Mouse (Mus musculus): ENCODE measurements at regions not wholly inside any gene's neighbourhood (a gene's known extent, or its start where the extent isn't known, plus 50 kb on each side); places are given as distances from the start of the nearest gene placed in this dataset.
A peak's percentile ranks its signal among the peaks of the same experiment; 100 is the strongest.

GRCm38 (mm10) chr13:97555312-97555711, 205.1 kb downstream of the Gm10260 start:
- TF ChIP-seq CTCF (IDR thresholded peaks at IDR 0.05; ENCODE audit: borderline replicate concordance, insufficient read depth, low read length) (no peak), POLR2A (IDR thresholded peaks at IDR 0.05; ENCODE audit: low read depth, low read length) (no peak)
- peaks cover 3% of the 10 kb centered on the region; the same call in 1 of the 2 replicates for H3K4me1 ChIP-seq (ENCODE audit: control insufficient read depth, insufficient read depth, low read length)
- no peak overlapping the region for H3K4me3 ChIP-seq (ENCODE audit: insufficient read depth, low read length)
- no peak overlapping the region for H3K27ac ChIP-seq (ENCODE audit: insufficient read depth, low read length)

- TF ChIP-seq CTCF (IDR thresholded peaks at IDR 0.05; ENCODE audit: borderline replicate concordance, insufficient read depth, low read length) (no peak), POLR2A (IDR thresholded peaks at IDR 0.05; ENCODE audit: low read depth, low read length) (no peak)
- H3K4me1 ChIP-seq (ENCODE audit: control insufficient read depth, insufficient read depth, low read length): peaks cover 3% of the 10 kb centered on the region; the same call in 1 of the 2 replicates
- no peak overlapping the region for H3K4me3 ChIP-seq (ENCODE audit: insufficient read depth, low read length)
- no peak overlapping the region for H3K27ac ChIP-seq (ENCODE audit: insufficient read depth, low read length)
These were observed 205.8 kb downstream of the Gm10260 start for GRCm38 (mm10) chr13:97554601-97555000.

- H3K4me1 ChIP-seq (ENCODE audit: control insufficient read depth, insufficient read depth, low read length): peaks cover 12% of the 10 kb centered on the region; the same call in 1 of the 2 replicates
- no peak for TF ChIP-seq POLR2A (IDR thresholded peaks at IDR 0.05; ENCODE audit: low read depth, low read length)
- TF ChIP-seq CTCF (IDR thresholded peaks at IDR 0.05; ENCODE audit: borderline replicate concordance, insufficient read depth, low read length): no peak
- H3K4me3 ChIP-seq (ENCODE audit: insufficient read depth, low read length): no peak overlapping the region
- H3K27ac ChIP-seq (ENCODE audit: insufficient read depth, low read length): no peak overlapping the region
These were observed 208.2 kb downstream of the Gm10260 start for GRCm38 (mm10) chr13:97552236-97552635.

GRCm38 (mm10) chr13:97550880-97551279, 209.6 kb downstream of the Gm10260 start:
- Histone ChIP-seq H3K4me3 (ENCODE audit: insufficient read depth, low read length) (no peak overlapping the region), H3K4me1 (ENCODE audit: control insufficient read depth, insufficient read depth, low read length) (peaks cover 12% of the 10 kb centered on the region; the same call in 1 of the 2 replicates), H3K27ac (ENCODE audit: insufficient read depth, low read length) (no peak overlapping the region)
- no peak for TF ChIP-seq CTCF (IDR thresholded peaks at IDR 0.05; ENCODE audit: borderline replicate concordance, insufficient read depth, low read length)
- TF ChIP-seq POLR2A (IDR thresholded peaks at IDR 0.05; ENCODE audit: low read depth, low read length): no peak

GRCm38 (mm10) chr13:97550172-97550571, 210.3 kb downstream of the Gm10260 start:
- H3K27ac ChIP-seq (ENCODE audit: insufficient read depth, low read length): no peak overlapping the region
- TF ChIP-seq CTCF (IDR thresholded peaks at IDR 0.05; ENCODE audit: borderline replicate concordance, insufficient read depth, low read length) (no peak), POLR2A (IDR thresholded peaks at IDR 0.05; ENCODE audit: low read depth, low read length) (no peak)
- H3K4me1 ChIP-seq (ENCODE audit: control insufficient read depth, insufficient read depth, low read length): peaks cover 12% of the 10 kb centered on the region; the same call in 1 of the 2 replicates

GRCm38 (mm10) chr13:97549384-97549783, 211.0 kb downstream of the Gm10260 start:
- Histone ChIP-seq H3K4me3 (ENCODE audit: insufficient read depth, low read length) (no peak overlapping the region), H3K4me1 (ENCODE audit: control insufficient read depth, insufficient read depth, low read length) (peaks cover 12% of the 10 kb centered on the region; the same call in 1 of the 2 replicates), H3K27ac (ENCODE audit: insufficient read depth, low read length) (no peak overlapping the region)
- TF ChIP-seq CTCF (IDR thresholded peaks at IDR 0.05; ENCODE audit: borderline replicate concordance, insufficient read depth, low read length) (no peak), POLR2A (IDR thresholded peaks at IDR 0.05; ENCODE audit: low read depth, low read length) (no peak)

More at GRCm38 (mm10) chr13:97550172-97550571, 210.3 kb downstream of the Gm10260 start:
- no peak overlapping the region for H3K4me3 ChIP-seq (ENCODE audit: insufficient read depth, low read length)

- Histone ChIP-seq H3K4me1 (ENCODE audit: control insufficient read depth, insufficient read depth, low read length) (peaks cover 12% of the 10 kb centered on the region; the same call in 1 of the 2 replicates), H3K4me3 (ENCODE audit: insufficient read depth, low read length) (no peak overlapping the region), H3K27ac (ENCODE audit: insufficient read depth, low read length) (peak overlapping the region; percentile 42)
- no peak for TF ChIP-seq POLR2A (IDR thresholded peaks at IDR 0.05; ENCODE audit: low read depth, low read length)
- no peak for TF ChIP-seq CTCF (IDR thresholded peaks at IDR 0.05; ENCODE audit: borderline replicate concordance, insufficient read depth, low read length)
These were observed 211.9 kb downstream of the Gm10260 start for GRCm38 (mm10) chr13:97548527-97548977.

GRCm38 (mm10) chr13:97546936-97547335, 213.5 kb downstream of the Gm10260 start:
- Histone ChIP-seq H3K4me3 (ENCODE audit: insufficient read depth, low read length) (no peak overlapping the region), H3K4me1 (ENCODE audit: control insufficient read depth, insufficient read depth, low read length) (peaks cover 12% of the 10 kb centered on the region; the same call in 1 of the 2 replicates), H3K27ac (ENCODE audit: insufficient read depth, low read length) (no peak overlapping the region)
- TF ChIP-seq POLR2A (IDR thresholded peaks at IDR 0.05; ENCODE audit: low read depth, low read length): no peak
- TF ChIP-seq CTCF (IDR thresholded peaks at IDR 0.05; ENCODE audit: borderline replicate concordance, insufficient read depth, low read length): no peak

GRCm38 (mm10) chr13:97545971-97546454, 214.4 kb downstream of the Gm10260 start:
- no peak for TF ChIP-seq CTCF (IDR thresholded peaks at IDR 0.05; ENCODE audit: borderline replicate concordance, insufficient read depth, low read length)
- TF ChIP-seq POLR2A (IDR thresholded peaks at IDR 0.05; ENCODE audit: low read depth, low read length): no peak
- Histone ChIP-seq H3K27ac (ENCODE audit: insufficient read depth, low read length) (0 out of 2 replicates have a peak overlapping the region, but pooled peaks have one; percentile 22), H3K4me3 (ENCODE audit: insufficient read depth, low read length) (no peak overlapping the region), H3K4me1 (ENCODE audit: control insufficient read depth, insufficient read depth, low read length) (peaks cover 11% of the 10 kb centered on the region; the same call in 1 of the 2 replicates)

GRCm38 (mm10) chr13:97539686-97540085, 220.7 kb downstream of the Gm10260 start:
- Histone ChIP-seq H3K4me1 (ENCODE audit: control insufficient read depth, insufficient read depth, low read length) (0 out of 2 replicates have a peak, but pooled peaks cover 4% of the 10 kb centered on the region), H3K4me3 (ENCODE audit: insufficient read depth, low read length) (no peak overlapping the region), H3K27ac (ENCODE audit: insufficient read depth, low read length) (no peak overlapping the region)
- TF ChIP-seq POLR2A (IDR thresholded peaks at IDR 0.05; ENCODE audit: low read depth, low read length): no peak
- no peak for TF ChIP-seq CTCF (IDR thresholded peaks at IDR 0.05; ENCODE audit: borderline replicate concordance, insufficient read depth, low read length)
